Mouse (Mus musculus): ENCODE results near the gene Tsnaxip1.

- TF ChIP-seq POLR2A (IDR thresholded peaks at IDR 0.05; ENCODE audit: control insufficient read depth, low read depth, low read length): no peak
- no peak for TF ChIP-seq CTCF (IDR thresholded peaks at IDR 0.05; ENCODE audit: control insufficient read depth, insufficient read depth, insufficient replicate concordance, low read depth, low read length)
These were observed 17.2 kb upstream of the Tsnaxip1 start for GRCm38 (mm10) chr8:105810245-105810786.
